Mouse (Mus musculus) limb, embryonic 14.5 days (tissue): ENCODE measurements around the gene Dync1li2. TPM values are rescaled to one million over a fixed set of nuclear protein-coding genes. Genes with fewer than 3 reads are reported as not detected.

Experiments used
- ATAC-seq: fragments of 200-750 bp; cut with Nextera tagmentation; 2 replicates; pipeline ENCODE4 v1.8.0; 2017; ENCODE audit warnings: low read depth, moderate number of reproducible peaks, moderate TSS enrichment; ENCODE audit not compliant: low FRiP score
- DNase-seq: peaks from one replicate; pipeline ENCODE4 v3.0.0-alpha.2; 2015; ENCODE audit warnings: low spot score
- H3K27ac ChIP-seq: fragments of 300-500 bp; sonication (generic); replicated peaks from 2 replicates; pipeline ENCODE4 v1.5.1; 2014; ENCODE audit warnings: low read depth, mild to moderate bottlenecking, low read length, moderate library complexity, mixed read lengths
- H3K27me3 ChIP-seq: fragments of 300-500 bp; sonication (generic); 2 replicates; pipeline ENCODE4 v1.6.1; 2014; ENCODE audit warnings: low read length, mixed read lengths; ENCODE audit not compliant: control insufficient read depth, insufficient read depth
- H3K36me3 ChIP-seq: fragments of 300-500 bp; sonication (generic); 2 replicates; pipeline ENCODE4 v1.6.1; 2014; ENCODE audit warnings: mild to moderate bottlenecking, low read length, moderate library complexity, mixed read lengths; ENCODE audit not compliant: control insufficient read depth, insufficient read depth
- H3K4me1 ChIP-seq: fragments of 300-500 bp; sonication (generic); 2 replicates; pipeline ENCODE4 v1.6.1; 2014; ENCODE audit warnings: antibody characterized with exemption, low read length, mixed read lengths; ENCODE audit not compliant: control insufficient read depth, insufficient read depth
- H3K4me2 ChIP-seq: fragments of 300-500 bp; sonication (generic); replicated peaks from 2 replicates; pipeline ENCODE4 v1.6.1; 2014; ENCODE audit warnings: low read depth, mild to moderate bottlenecking, low read length, moderate library complexity; ENCODE audit not compliant: severe bottlenecking
- H3K4me3 ChIP-seq: fragments of 300-500 bp; sonication (generic); replicated peaks from 2 replicates; pipeline ENCODE4 v1.5.1; 2014; ENCODE audit warnings: low read length
- H3K9ac ChIP-seq: fragments of 300-500 bp; sonication (generic); 2 replicates; pipeline ENCODE4 v1.6.1; 2014; ENCODE audit warnings: mild to moderate bottlenecking, low read depth, low read length, moderate library complexity; ENCODE audit not compliant: severe bottlenecking
- H3K9me3 ChIP-seq: fragments of 300-500 bp; sonication (generic); 2 replicates; pipeline ENCODE4 v1.6.1; 2016; ENCODE audit warnings: low read length; ENCODE audit not compliant: control insufficient read depth
- POLR2A ChIP-seq: fragments of 200-500 bp; IDR thresholded peaks from 2 replicates; pipeline ENCODE4 v1.8.0; 2012; ENCODE audit warnings: inconsistent platforms, mild to moderate bottlenecking, moderate library complexity, borderline replicate concordance; ENCODE audit not compliant: insufficient read depth, insufficient read length; ENCODE audit errors: extremely low read depth
- WGBS: fragments of 180-500 bp; shearing (Covaris S2); extraction: QIAGEN DNeasy Blood & Tissue Kit; methylation state at CpG from one replicate; pipeline ENCODE4 v1.1.7; 2014; 5-methylcytosine and 5-hydroxymethylcytosine counted together
- polyA plus RNA-seq, 2 experiments: library from polyadenylated mRNA; depleted of rRNA in 1 of 2; stranded (reverse) in 1 of 2; unstranded in 1 of 2; fragments of >200 nt; fragmentation: Nextera tagmentation in 1 of 2; extraction: Ambion mirVana in 1 of 2; gene quantifications; 2 replicates each; pipeline versions ENCODE4 v1.2.1 to v1.2.3; 2012 to 2014

The Dync1li2 gene
- polyA plus RNA-seq, 2 experiments, result 48.8 to 64.7 TPM

- no peak for DNase-seq
- Histone ChIP-seq H3K4me1 (no peaks in the 10 kb centered on the region), H3K27ac (no peak overlapping the region), H3K36me3 (no peaks in the 10 kb centered on the region), H3K4me3 (no peak overlapping the region), H3K9me3 (no peaks in the 10 kb centered on the region), H3K9ac (no peak overlapping the region), H3K27me3 (no peaks in the 10 kb centered on the region), H3K4me2 (no peak overlapping the region)
- WGBS, result 75% methylated on average over 3 of the region's 3 CpGs
- no peak for ATAC-seq
- TF ChIP-seq POLR2A, result no peak
These were observed 5.9 kb upstream of the Dync1li2 start for GRCm38 (mm10) chr8:104448796-104449195.

- H3K4me3 ChIP-seq, result no peak overlapping the region
- no peaks in the 10 kb centered on the region for H3K36me3 ChIP-seq
- ATAC-seq (no peak), DNase-seq (no peak)
- 88% methylated on average over 3 of the region's 3 CpGs for WGBS
- H3K4me2 ChIP-seq, result no peak overlapping the region
- H3K9ac ChIP-seq, result no peak overlapping the region
- no peaks in the 10 kb centered on the region for H3K9me3 ChIP-seq
- H3K4me1 ChIP-seq, result peaks cover 10% of the 10 kb centered on the region
- TF ChIP-seq POLR2A, result no peak
- no peak overlapping the region for H3K27ac ChIP-seq
- no peaks in the 10 kb centered on the region for H3K27me3 ChIP-seq
These were observed 3.2 kb upstream of the Dync1li2 start for GRCm38 (mm10) chr8:104446016-104446415.

GRCm38 (mm10) chr8:104445248-104445647 lies 2.4 kb upstream of the Dync1li2 start:
- WGBS, result 54% methylated on average over 6 of the region's 6 CpGs
- no peaks in the 10 kb centered on the region for H3K27me3 ChIP-seq
- no peak overlapping the region for H3K9ac ChIP-seq
- peaks cover 5% of the 10 kb centered on the region; the same call in 1 of the 2 replicates for H3K36me3 ChIP-seq
- H3K4me1 ChIP-seq, result peaks cover 12% of the 10 kb centered on the region
- H3K27ac ChIP-seq, result no peak overlapping the region
- DNase-seq, result no peak
- H3K4me3 ChIP-seq, result no peak overlapping the region
- ATAC-seq, result no peak
- no peak for TF ChIP-seq POLR2A
- no peak overlapping the region for H3K4me2 ChIP-seq
- no peaks in the 10 kb centered on the region for H3K9me3 ChIP-seq

GRCm38 (mm10) chr8:104443125-104443679 lies 355 bp upstream of the Dync1li2 start:
- Histone ChIP-seq H3K4me3 (peak overlapping the region; percentile 69), H3K4me2 (peak overlapping the region; percentile 69; the same call in 1 of the 2 replicates), H3K27ac (peak overlapping the region; percentile 91), H3K27me3 (no peaks in the 10 kb centered on the region), H3K9ac (peak overlapping the region; percentile 88), H3K36me3 (peaks cover 25% of the 10 kb centered on the region), H3K4me1 (peaks cover 12% of the 10 kb centered on the region), H3K9me3 (no peaks in the 10 kb centered on the region)
- DNase-seq (no peak), ATAC-seq (peak; percentile 25; the same call in 1 of the 2 replicates)
- WGBS, result 64% methylated on average over 7 of the region's 7 CpGs
- no peak for TF ChIP-seq POLR2A

- H3K4me2 ChIP-seq, result peak overlapping the region; percentile 69
- DNase-seq, result no peak
- H3K27me3 ChIP-seq, result no peaks in the 10 kb centered on the region
- no peak for ATAC-seq
- no peak for TF ChIP-seq POLR2A
- H3K36me3 ChIP-seq, result peaks cover 39% of the 10 kb centered on the region
- peak overlapping the region; percentile 88 for H3K9ac ChIP-seq
- WGBS, result 75% methylated on average over 7 of the region's 7 CpGs
- peak overlapping the region; percentile 69 for H3K4me3 ChIP-seq
- H3K9me3 ChIP-seq, result no peaks in the 10 kb centered on the region
- H3K4me1 ChIP-seq, result peaks cover 13% of the 10 kb centered on the region
- H3K27ac ChIP-seq, result no peak overlapping the region
These were observed 1.2 kb downstream of the Dync1li2 start for GRCm38 (mm10) chr8:104441613-104442012.
